ENCODE assay signal across 11 mouse cellular contexts in genomic region chr6:145482656-145483317, GRCm38 (mm10).
DNase-seq lines count a peak whose midpoint lies in the region; ATAC-seq and TF ChIP-seq lines count a peak whose summit lies in the region.
"Had no signal": no experiment of that assay in that cellular context is flagged by ENCODE, and none has a peak within 500 bp of the region (broad histone marks: within the 10 kb centered on the region; RNA-seq: fewer than 3 reads in every experiment).

No protein-coding gene starts in this region.

- TF ChIP-seq CTCF in layer of hippocampus, adult 2 months (conservative IDR thresholded peaks at IDR 0.05): no peak

- peak; percentile 91 for DNase-seq in heart, adult 11 months
- no peak for DNase-seq in heart, adult 8-10 months (ENCODE audit: low spot score)
- peak; percentile 16 to 20 for DNase-seq in right cerebral cortex, adult 2 months (ENCODE audit: low spot score in 2 of 2)
- DNase-seq in right cerebral cortex, postnatal 14 days: no peak
- DNase-seq in layer of hippocampus, adult 2 months (ENCODE audit: low spot score in 2 of 2): peak; percentile 22 to 35
- no peak for DNase-seq in B cell, adult 2 months
- no peak for DNase-seq in left cerebral cortex, postnatal 25 days (ENCODE audit: low spot score in 2 of 2)
- DNase-seq: cerebellum, adult 8-10 months; thymus, adult 18-20 months had no signal

- intact Hi-C loops in left cerebral cortex, postnatal 25 days (cut with DNase I): no loop called here

- no peak overlapping the region for H3K4me3 ChIP-seq in layer of hippocampus, adult 2 months

- no peak for ATAC-seq in inflammation-experienced regulatory T-cells, adult 6 months

- no peak overlapping the region for H3K27ac ChIP-seq in layer of hippocampus, adult 2 months
- H3K27ac ChIP-seq: liver, embryonic 14.5 days had no signal

Comparison
In these comparisons a context has a peak if more than half of its experiments do, and no peak if none do; other contexts are left out.
1. DNase-seq: peak in heart, adult 11 months (single experiment), right cerebral cortex, adult 2 months (2 of 2) and layer of hippocampus, adult 2 months (2 of 2); none in heart, adult 8-10 months (single experiment), right cerebral cortex, postnatal 14 days (single experiment), B cell, adult 2 months (0 of 2) and left cerebral cortex, postnatal 25 days (0 of 2).